Mouse (Mus musculus): ENCODE measurements around the gene Dusp12.

Gene Dusp12

DNA sequence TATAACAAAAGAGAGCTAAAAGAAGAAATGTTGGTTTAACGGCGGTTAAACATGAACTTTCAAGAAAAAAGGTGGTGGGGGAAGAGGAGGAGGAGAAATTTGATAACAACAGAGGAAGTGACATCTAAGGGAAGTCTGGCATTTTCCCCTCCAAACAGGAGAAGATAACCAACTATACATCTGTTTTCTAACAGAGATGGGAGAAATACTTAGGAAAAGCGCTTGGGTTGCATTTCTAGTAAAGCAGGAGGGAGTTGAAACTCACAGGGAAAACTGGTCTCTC is 23.0 kb downstream of the Dusp12 start:
- DNase-seq (ENCODE audit: low spot score) = no peak

- peak; percentile 23 for DNase-seq (ENCODE audit: low spot score)
These were observed 23.5 kb downstream of the Dusp12 start for GRCm38 (mm10) chr1:170861671-170862434.

DNA sequence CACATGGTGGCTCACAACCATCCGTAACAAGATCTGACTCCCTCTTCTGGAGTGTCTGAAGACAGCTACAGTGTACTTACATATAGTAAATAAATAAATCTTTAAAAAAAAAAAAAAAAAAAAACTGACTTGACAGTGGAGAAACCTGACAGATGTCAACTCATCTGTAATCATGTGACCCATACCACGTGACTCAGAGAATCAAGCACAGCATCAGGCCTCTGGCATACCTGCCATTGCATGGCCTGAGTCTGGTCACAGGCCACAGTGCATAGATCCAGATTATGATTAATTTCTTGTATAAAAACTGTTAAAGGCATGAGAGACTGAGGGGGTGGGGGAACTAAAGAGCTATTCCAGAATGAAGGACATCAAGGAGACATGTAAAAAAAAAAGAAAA is 26.5 kb downstream of the Dusp12 start:
- no peak for DNase-seq (ENCODE audit: low spot score)

DNA sequence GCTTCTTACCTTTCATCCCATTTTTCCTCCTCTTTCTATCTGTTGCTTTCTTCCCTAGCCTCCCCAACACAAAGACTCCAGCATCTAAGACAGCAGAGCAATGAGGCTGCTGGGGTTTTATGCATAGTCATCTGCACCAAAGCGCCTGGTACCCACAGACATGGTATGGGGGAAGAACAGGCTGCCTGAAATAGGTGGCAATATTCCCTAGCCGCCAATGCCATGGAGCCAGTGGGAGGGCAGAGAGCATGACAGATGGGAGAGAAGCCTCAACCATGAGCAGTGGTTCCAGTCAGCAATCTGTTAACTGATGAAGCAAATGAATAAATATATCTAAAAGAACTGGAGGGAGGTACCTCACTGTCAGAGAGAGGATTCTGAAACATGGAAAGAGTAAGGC is 28.0 kb downstream of the Dusp12 start:
- no peak for DNase-seq (ENCODE audit: low spot score)

DNA sequence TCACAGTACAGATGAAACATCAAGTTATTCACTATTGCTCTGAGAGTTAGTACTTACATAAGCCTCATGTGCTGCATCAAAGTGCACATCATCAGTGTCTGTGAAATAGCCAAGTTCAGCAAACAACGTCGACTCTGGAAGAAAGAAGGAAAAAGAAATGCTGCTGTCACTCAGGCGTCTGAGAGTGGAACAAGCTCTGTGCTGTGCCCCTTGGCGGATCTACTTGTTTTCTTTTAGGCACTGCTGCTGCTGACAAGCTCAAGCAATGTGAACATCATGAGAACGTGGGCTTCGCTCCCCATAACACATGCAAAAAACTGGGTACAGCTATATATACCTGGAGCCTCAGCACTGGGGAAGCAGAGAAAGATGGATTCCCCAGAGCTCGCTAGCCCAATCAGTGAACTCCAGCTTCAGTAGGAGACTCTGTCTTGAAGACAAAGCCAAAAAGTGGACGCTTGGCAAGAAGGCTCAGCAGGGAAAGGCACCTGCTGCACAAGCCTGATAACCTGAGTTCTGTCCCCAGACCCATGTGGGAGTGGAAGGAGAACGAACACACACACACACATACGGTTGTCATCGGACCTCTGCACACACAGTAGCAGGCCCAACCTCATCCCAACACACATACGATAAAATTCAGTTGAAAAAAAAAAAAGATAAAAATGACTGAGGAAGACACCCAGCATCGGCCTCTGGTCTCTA is 30.1 kb downstream of the Dusp12 start:
- DNase-seq (ENCODE audit: low spot score) = no peak

- DNase-seq (ENCODE audit: low spot score) = no peak
These were observed 31.7 kb downstream of the Dusp12 start for GRCm38 (mm10) chr1:170853604-170854003.

DNA sequence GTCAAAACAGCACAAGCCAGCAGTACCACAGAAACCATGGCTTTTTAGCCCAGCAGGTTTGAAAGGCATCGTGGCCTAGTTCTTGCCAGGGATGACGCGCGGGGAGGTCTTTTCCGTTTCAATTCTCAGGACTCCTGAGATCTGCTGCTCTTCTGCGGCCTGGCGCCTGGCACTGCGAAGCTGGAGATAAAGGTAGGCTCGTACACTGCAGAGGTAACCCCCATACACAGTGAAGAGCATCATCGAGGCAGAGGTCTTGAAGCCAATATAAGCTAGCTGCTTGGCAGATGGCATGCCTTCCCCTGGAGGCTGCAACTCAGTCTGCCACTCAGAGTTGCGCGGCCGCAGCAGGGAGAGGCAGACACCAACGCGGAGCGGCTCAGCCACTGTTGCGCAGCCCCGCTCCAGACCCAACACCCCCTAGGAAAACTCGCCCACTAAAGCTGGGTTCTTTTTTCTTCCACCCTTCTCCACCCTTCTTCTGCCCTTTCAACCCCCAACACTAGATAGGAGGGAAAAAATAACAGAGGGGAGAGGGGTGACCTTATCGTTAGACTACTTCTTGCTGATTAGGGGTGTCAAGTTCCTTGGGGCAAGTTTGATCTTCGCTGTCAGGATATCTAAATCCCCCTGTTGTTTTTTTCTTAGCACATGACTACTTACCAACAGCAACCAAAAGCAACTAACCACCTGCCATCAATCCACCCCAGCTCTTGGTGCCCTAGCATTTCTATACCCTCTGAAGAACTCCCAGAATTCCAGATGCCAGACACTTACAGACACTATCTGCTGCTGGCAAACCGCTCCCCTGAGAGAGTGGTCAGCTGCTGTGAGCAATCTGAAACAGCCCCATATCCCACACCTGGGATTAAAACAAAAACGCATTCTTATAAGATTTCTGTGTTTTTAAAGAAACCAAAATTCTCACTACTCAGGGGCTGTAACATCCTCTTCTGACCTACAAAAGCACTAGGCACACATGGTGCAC is 34.4 kb downstream of the Dusp12 start:
- no peak for DNase-seq (ENCODE audit: low spot score)

- no peak for DNase-seq (ENCODE audit: low spot score)
These were observed 35.3 kb downstream of the Dusp12 start for GRCm38 (mm10) chr1:170850007-170850406.

GRCm38 (mm10) chr1:170845448-170846307 is 39.7 kb downstream of the Dusp12 start:
- no peak for DNase-seq (ENCODE audit: low spot score)

DNA sequence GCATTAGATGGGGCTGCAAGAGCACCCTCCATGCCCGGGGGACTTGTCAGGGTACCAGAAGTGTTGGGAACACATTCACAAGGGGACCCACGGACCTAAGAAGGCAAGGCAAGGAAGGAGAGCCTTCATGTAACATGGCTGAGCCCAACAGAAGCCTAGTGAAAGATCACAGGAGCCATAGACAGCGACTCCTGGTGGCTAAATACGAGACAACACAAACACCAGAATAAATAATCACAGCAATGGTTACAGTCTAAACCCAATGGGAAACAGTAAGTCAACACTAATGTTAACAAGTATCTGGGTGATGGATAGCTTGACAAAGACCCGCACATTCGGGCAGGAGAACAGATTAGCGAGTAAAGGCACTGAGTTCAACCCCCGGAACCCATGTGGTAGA is 41.0 kb downstream of the Dusp12 start:
- peak; percentile 25 for DNase-seq (ENCODE audit: low spot score)

DNA sequence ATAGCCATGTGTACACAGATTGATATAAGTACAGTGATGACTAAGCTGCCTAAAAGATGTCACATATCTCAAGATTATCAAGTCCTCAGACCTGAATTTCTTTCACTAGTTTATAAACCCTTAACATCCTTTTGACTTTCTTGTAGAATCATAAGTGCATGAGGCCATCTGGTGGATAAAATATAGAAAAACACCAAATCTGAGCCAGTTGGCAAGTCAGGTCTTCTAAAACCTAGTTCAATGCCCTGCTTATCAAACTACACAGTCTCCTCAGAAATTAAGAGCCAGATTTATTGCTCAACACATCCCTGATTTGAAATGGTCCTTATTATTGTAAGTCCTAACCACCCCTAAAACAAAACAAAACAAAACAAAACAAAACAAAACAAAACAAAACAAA is 45.7 kb downstream of the Dusp12 start:
- DNase-seq (ENCODE audit: low spot score) = no peak

DNA sequence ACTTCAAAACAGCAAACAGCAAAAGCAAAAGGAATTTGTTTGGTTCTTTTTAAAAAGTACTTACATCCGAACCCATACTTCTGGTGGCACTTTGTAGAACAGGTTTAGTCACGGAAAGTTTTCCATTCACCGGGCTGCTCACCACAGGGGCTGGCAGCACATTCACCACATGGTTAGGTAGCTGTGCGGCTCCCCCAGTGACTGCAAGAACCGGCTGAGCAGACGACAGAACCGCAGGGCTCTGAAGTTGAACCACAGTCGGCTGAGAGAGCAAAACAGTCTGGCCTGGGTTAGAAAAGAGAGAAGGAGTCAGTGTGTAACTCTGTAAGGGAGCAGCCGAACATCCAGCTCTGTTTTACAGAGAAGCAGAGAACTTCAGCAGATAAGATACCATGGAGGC is 50.6 kb downstream of the Dusp12 start:
- peak; percentile 16 for DNase-seq (ENCODE audit: low spot score)

GRCm38 (mm10) chr1:170829781-170830180 is 55.6 kb downstream of the Dusp12 start:
- DNase-seq (ENCODE audit: low spot score) = no peak

GRCm38 (mm10) chr1:170829344-170829743 is 56.0 kb downstream of the Dusp12 start:
- no peak for DNase-seq (ENCODE audit: low spot score)

Measured in T-cell, adult 2 months (primary cell).